Mouse (Mus musculus) megakaryocyte, embryonic 14.5 days (primary cell): Measurements from ENCODE around the gene Fam117b. TPM values are rescaled to one million over a fixed set of nuclear protein-coding genes. Genes with fewer than 3 reads are reported as not detected.

Source experiments
- H3K27me3 ChIP-seq: replicated peaks from 2 replicates; pipeline ENCODE3; 2012; ENCODE audit warnings: inconsistent platforms
- H3K36me3 ChIP-seq: replicated peaks from 2 replicates; pipeline ENCODE3; 2012; ENCODE audit warnings: low read length, inconsistent platforms, mixed read lengths
- H3K4me1 ChIP-seq: 2 replicates; pipeline ENCODE4 v1.6.1; 2012; ENCODE audit warnings: inconsistent platforms
- H3K4me3 ChIP-seq: replicated peaks from 2 replicates; pipeline ENCODE3; 2012; ENCODE audit warnings: moderate library complexity, mild to moderate bottlenecking, inconsistent platforms
- H3K9me3 ChIP-seq: 2 replicates; pipeline ENCODE4 v1.6.1; 2012; ENCODE audit warnings: inconsistent platforms
- FLI1 ChIP-seq: IDR thresholded peaks from 2 replicates; pipeline ENCODE4 v1.6.1; 2012; ENCODE audit warnings: low read length, inconsistent platforms, mixed read lengths
- GATA1 ChIP-seq: IDR thresholded peaks from 3 replicates; pipeline ENCODE4 v1.6.1; 2012; ENCODE audit warnings: mixed read lengths, low read length, inconsistent platforms, borderline replicate concordance
- polyA plus RNA-seq: library from polyadenylated mRNA; stranded (reverse); fragments of >175 nt; gene quantifications from 2 replicates; pipeline ENCODE4 v1.2.3, GENCODE M21; 2012; ENCODE audit warnings: low replicate concordance; ENCODE audit not compliant: insufficient read depth

Fam117b gene
- polyA plus RNA-seq, 1 experiment, result 4.5 TPM

DNA sequence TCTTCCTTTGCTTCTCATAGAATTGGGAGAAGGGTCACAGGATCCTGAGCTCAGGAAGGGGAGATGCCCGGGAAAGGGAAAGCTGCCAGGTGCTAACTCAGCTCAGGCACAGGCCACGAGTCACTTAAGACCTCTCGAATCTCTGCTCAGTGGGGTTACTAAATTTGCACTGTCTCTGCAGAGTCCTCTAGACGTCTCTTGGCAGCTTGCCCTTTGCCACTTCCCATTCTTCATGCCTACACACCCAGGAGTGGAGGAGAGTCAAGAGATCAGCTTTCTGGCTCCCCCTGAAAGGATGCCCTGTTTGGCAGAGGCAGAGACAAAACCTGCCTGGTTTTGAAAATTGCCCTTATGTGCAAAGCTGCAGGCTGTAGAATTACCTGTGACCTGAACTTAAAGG is 17.4 kb upstream of the Fam117b start:
- Histone ChIP-seq H3K9me3 (peaks cover 6% of the 10 kb centered on the region), H3K27me3 (no peaks in the 10 kb centered on the region), H3K4me1 (peaks cover 32% of the 10 kb centered on the region), H3K4me3 (no peak overlapping the region), H3K36me3 (no peaks in the 10 kb centered on the region)
- TF ChIP-seq GATA1, result no peak
- TF ChIP-seq FLI1, result no peak

GRCm38 (mm10) chr1:59897147-59897798 is 15.5 kb upstream of the Fam117b start:
- Histone ChIP-seq H3K36me3 (no peaks in the 10 kb centered on the region), H3K4me1 (peaks cover 42% of the 10 kb centered on the region), H3K27me3 (peaks cover 3% of the 10 kb centered on the region), H3K9me3 (peaks cover 3% of the 10 kb centered on the region), H3K4me3 (no peak overlapping the region)
- no peak for TF ChIP-seq FLI1
- TF ChIP-seq GATA1, result no peak

GRCm38 (mm10) chr1:59899679-59900078 is 13.1 kb upstream of the Fam117b start:
- Histone ChIP-seq H3K4me1 (peaks cover 43% of the 10 kb centered on the region), H3K9me3 (no peaks in the 10 kb centered on the region), H3K36me3 (no peaks in the 10 kb centered on the region), H3K4me3 (no peak overlapping the region), H3K27me3 (peaks cover 3% of the 10 kb centered on the region)
- TF ChIP-seq GATA1, result no peak
- TF ChIP-seq FLI1, result no peak

- H3K4me3 ChIP-seq, result no peak overlapping the region
Observed at GRCm38 (mm10) chr1:59901082-59901876, 11.5 kb upstream of the Fam117b start.

GRCm38 (mm10) chr1:59902634-59903033 is 10.2 kb upstream of the Fam117b start:
- Histone ChIP-seq H3K27me3 (peaks cover 3% of the 10 kb centered on the region), H3K9me3 (no peaks in the 10 kb centered on the region), H3K4me1 (peaks cover 46% of the 10 kb centered on the region), H3K36me3 (no peaks in the 10 kb centered on the region), H3K4me3 (no peak overlapping the region)
- no peak for TF ChIP-seq GATA1

More at GRCm38 (mm10) chr1:59901082-59901876, 11.5 kb upstream of the Fam117b start:
- TF ChIP-seq GATA1 (no peak), FLI1 (no peak)
- Histone ChIP-seq H3K36me3 (no peaks in the 10 kb centered on the region), H3K27me3 (peaks cover 3% of the 10 kb centered on the region), H3K4me1 (peaks cover 39% of the 10 kb centered on the region), H3K9me3 (no peaks in the 10 kb centered on the region)

DNA sequence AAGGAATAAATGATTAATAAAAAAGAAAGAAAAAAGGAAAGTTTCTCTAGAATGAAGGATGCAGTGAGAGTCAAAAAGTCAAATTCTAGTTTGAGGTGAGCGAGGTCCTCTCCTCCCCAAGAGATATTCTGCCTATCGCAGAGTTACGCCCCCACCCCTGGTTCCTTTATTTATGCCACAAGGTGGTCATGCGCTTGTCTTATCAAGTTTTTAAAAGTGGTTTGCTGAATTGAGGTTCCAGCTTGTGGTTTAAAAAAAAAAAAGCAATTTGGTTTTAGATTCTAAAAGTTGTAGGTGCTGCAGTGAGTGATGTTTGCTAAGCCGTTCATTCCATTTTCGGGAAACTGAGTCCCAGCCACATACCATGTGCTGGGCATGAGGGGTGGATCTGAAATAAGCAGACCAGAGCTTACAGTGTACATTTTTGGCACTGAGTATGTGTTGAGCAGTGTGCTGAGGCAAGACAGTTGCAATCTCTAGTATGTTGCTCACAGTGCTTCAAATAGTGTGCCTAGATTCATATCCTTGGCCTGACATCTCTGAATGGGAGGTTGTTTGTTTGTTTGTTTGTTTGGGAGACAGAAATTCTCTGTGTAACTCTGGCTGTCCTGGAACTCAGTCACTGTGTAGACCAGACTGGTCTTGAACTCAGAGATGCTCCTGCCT is 8.0 kb upstream of the Fam117b start:
- peaks cover 3% of the 10 kb centered on the region for H3K27me3 ChIP-seq
- no peaks in the 10 kb centered on the region for H3K36me3 ChIP-seq
- TF ChIP-seq GATA1, result no peak
- no peak for TF ChIP-seq FLI1
- peaks cover 38% of the 10 kb centered on the region for H3K4me1 ChIP-seq
- no peak overlapping the region for H3K4me3 ChIP-seq
- H3K9me3 ChIP-seq, result no peaks in the 10 kb centered on the region

DNA sequence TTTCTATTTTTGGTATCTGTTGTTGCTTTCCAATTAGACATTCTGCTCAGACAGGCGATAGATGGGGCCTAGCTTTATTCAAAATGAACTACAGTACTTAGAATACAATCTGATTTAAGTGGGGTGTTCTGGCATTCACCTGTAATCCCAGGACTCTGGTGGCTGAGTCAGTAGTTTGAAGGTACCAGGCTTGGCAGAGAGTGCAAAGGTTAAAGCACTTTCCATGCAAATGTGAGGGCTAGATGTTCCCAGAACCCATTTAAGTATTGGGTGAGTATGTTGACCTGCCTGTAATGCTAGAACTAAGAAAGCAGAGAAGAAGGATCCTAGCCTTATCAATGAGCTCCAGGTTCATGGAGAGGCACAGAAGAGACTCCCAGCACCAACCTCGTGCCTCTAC is 6.9 kb upstream of the Fam117b start:
- no peak overlapping the region for H3K4me3 ChIP-seq
- no peaks in the 10 kb centered on the region for H3K9me3 ChIP-seq
- no peaks in the 10 kb centered on the region for H3K36me3 ChIP-seq
- H3K4me1 ChIP-seq, result peaks cover 31% of the 10 kb centered on the region
- H3K27me3 ChIP-seq, result peaks cover 3% of the 10 kb centered on the region
- TF ChIP-seq GATA1 (no peak), FLI1 (no peak)

- no peak for TF ChIP-seq FLI1
- TF ChIP-seq GATA1, result no peak
- Histone ChIP-seq H3K27me3 (no peaks in the 10 kb centered on the region), H3K4me3 (peak overlapping the region; percentile 20), H3K9me3 (no peaks in the 10 kb centered on the region), H3K4me1 (peaks cover 23% of the 10 kb centered on the region), H3K36me3 (no peaks in the 10 kb centered on the region)
Observed at GRCm38 (mm10) chr1:59906819-59907521, 5.8 kb upstream of the Fam117b start.

GRCm38 (mm10) chr1:59907700-59908099 is 5.1 kb upstream of the Fam117b start:
- no peaks in the 10 kb centered on the region for H3K36me3 ChIP-seq
- no peak overlapping the region for H3K4me3 ChIP-seq
- H3K9me3 ChIP-seq, result no peaks in the 10 kb centered on the region
- H3K27me3 ChIP-seq, result no peaks in the 10 kb centered on the region
- H3K4me1 ChIP-seq, result peaks cover 23% of the 10 kb centered on the region
- no peak for TF ChIP-seq GATA1
- TF ChIP-seq FLI1, result no peak

- Histone ChIP-seq H3K27me3 (no peaks in the 10 kb centered on the region), H3K4me1 (peaks cover 30% of the 10 kb centered on the region), H3K4me3 (no peak overlapping the region), H3K9me3 (no peaks in the 10 kb centered on the region), H3K36me3 (no peaks in the 10 kb centered on the region)
- TF ChIP-seq GATA1 (no peak), FLI1 (no peak)
Observed at GRCm38 (mm10) chr1:59910941-59911340, 1.9 kb upstream of the Fam117b start.
